13 mouse cellular contexts compared by ENCODE assay signal in genomic region chr10:75642891-75643290, GRCm38 (mm10). TPM values are rescaled to one million over a fixed set of nuclear protein-coding genes. Genes with fewer than 3 reads are reported as not detected.
DNase-seq lines count a peak whose midpoint lies in the region; ATAC-seq and TF ChIP-seq lines count a peak whose summit lies in the region.
"Had no signal": no experiment of that assay in that cellular context is flagged by ENCODE, and none has a peak within 500 bp of the region (broad histone marks: within the 10 kb centered on the region; RNA-seq: fewer than 3 reads in every experiment).

No protein-coding gene starts in this region.

- ATAC-seq in intestine, embryonic 15.5 days: no peak
- ATAC-seq: Patski had no signal

- peak overlapping the region; percentile 30 for H3K4me2 ChIP-seq in intestine, embryonic 15.5 days (replicated peaks)
- H3K4me2 ChIP-seq: embryonic facial prominence, embryonic 15.5 days had no signal

- TF ChIP-seq CTCF in cerebellum, adult 2 months (IDR thresholded peaks at IDR 0.05; ENCODE audit: borderline replicate concordance, insufficient read depth, low read depth, low read length): no peak
- TF ChIP-seq CTCF in kidney, adult 2 months (conservative IDR thresholded peaks at IDR 0.05; ENCODE audit: insufficient read depth, insufficient read length, low read depth, low read length): no peak

- no peak for TF ChIP-seq POLR2A in cerebellum, adult 2 months (IDR thresholded peaks at IDR 0.05; ENCODE audit: borderline replicate concordance, insufficient read depth, low read length)
- TF ChIP-seq POLR2A in kidney, adult 2 months (IDR thresholded peaks at IDR 0.05; ENCODE audit: low read depth, low read length): no peak

- H3K27ac ChIP-seq in cerebellum, adult 2 months (ENCODE audit: insufficient read depth, low read length): peak overlapping the region; percentile 46; the same call in 1 of the 2 replicates
- H3K27ac ChIP-seq in kidney, adult 2 months (ENCODE audit: insufficient read depth, low read depth, low read length): peak overlapping the region; percentile 2; the same call in 1 of the 2 replicates
- H3K27ac ChIP-seq in intestine, embryonic 15.5 days: no peak overlapping the region
- H3K27ac ChIP-seq: embryonic facial prominence, embryonic 15.5 days had no signal

- WGBS in cerebellum, adult 2 months: 94% methylated on average over 2 of the region's 2 CpGs
- WGBS in kidney, adult 2 months: 67% methylated on average over 2 of the region's 2 CpGs
- WGBS in intestine, embryonic 15.5 days: 75% methylated on average over 2 of the region's 2 CpGs

- H3K9me3 ChIP-seq in intestine, embryonic 15.5 days: no peaks in the 10 kb centered on the region
- H3K9me3 ChIP-seq: embryonic facial prominence, embryonic 15.5 days had no signal

- H3K9ac ChIP-seq in intestine, embryonic 15.5 days: peak overlapping the region; percentile 17; the same call in 1 of the 2 replicates
- H3K9ac ChIP-seq: embryonic facial prominence, embryonic 15.5 days had no signal

- peak in 1 of 2 experiments; percentile 17 for DNase-seq in cerebellum, adult 2 months
- no peak for DNase-seq in cerebellum, postnatal 25 days
- DNase-seq in kidney, adult 2 months: peak; percentile 34
- no peak for DNase-seq in kidney, adult 9 months
- DNase-seq in CD4-positive helper T cell, adult 2 months (ENCODE audit: low read depth, low spot score): peak; percentile 47
- DNase-seq in embryo, embryonic 11 days: no peak
- no peak for DNase-seq in ovary, postnatal 36 days (ENCODE audit: low spot score)
- DNase-seq: heart, postnatal 4 days; layer of hippocampus, adult 9-11 months; thymus, postnatal 36 days had no signal

- no peak overlapping the region for H3K4me3 ChIP-seq in cerebellum, adult 2 months (replicated peaks; ENCODE audit: insufficient read depth, low read depth, low read length)
- peak overlapping the region; percentile 34; the same call in 1 of the 2 replicates for H3K4me3 ChIP-seq in kidney, adult 2 months (ENCODE audit: insufficient read depth, low read depth, low read length)
- H3K4me3 ChIP-seq in intestine, embryonic 15.5 days (replicated peaks): no peak overlapping the region
- H3K4me3 ChIP-seq: embryonic facial prominence, embryonic 15.5 days had no signal

- peaks cover 55% of the 10 kb centered on the region for H3K4me1 ChIP-seq in cerebellum, adult 2 months (ENCODE audit: control insufficient read depth, insufficient read depth, low read length)
- peaks cover 7% of the 10 kb centered on the region; the same call in 1 of the 2 replicates for H3K4me1 ChIP-seq in kidney, adult 2 months (ENCODE audit: control insufficient read depth, insufficient read depth, low read length)
- peaks cover 20% of the 10 kb centered on the region for H3K4me1 ChIP-seq in intestine, embryonic 15.5 days (replicated peaks)

- H3K27me3 ChIP-seq in cerebellum, adult 2 months (ENCODE audit: control insufficient read depth, insufficient read depth, low read length): no peaks in the 10 kb centered on the region
- H3K27me3 ChIP-seq in kidney, adult 2 months (replicated peaks; ENCODE audit: control insufficient read depth, insufficient read depth, low read length): no peaks in the 10 kb centered on the region
- H3K27me3 ChIP-seq in intestine, embryonic 15.5 days (replicated peaks): no peaks in the 10 kb centered on the region
- H3K27me3 ChIP-seq: embryonic facial prominence, embryonic 15.5 days; Patski had no signal

- H3K36me3 ChIP-seq in kidney, adult 2 months (ENCODE audit: control insufficient read depth, insufficient read depth, low read length): no peaks in the 10 kb centered on the region
- peaks cover under 1% of the 10 kb centered on the region; the same call in 1 of the 2 replicates for H3K36me3 ChIP-seq in intestine, embryonic 15.5 days

RNA-seq across cellular contexts. Expression of gene Susd2, which starts 0.9 kb away (rescaled TPM):
- 18.5 and 22.0 TPM in 2 replicates for polyA plus RNA-seq in cerebellum, adult 2 months (2012; rRNA removed)
- polyA plus RNA-seq in kidney, adult 2 months (2012; rRNA removed): 193 and 196 TPM in 2 replicates
- polyA plus RNA-seq in intestine, embryonic 15.5 days (2015; fragmentation: Nextera tagmentation; extraction: Ambion mirVana): 13.4 and 13.9 TPM in 2 replicates

RNA-seq across cellular contexts. Expression of gene Ggt5, which starts 53.8 kb away (rescaled TPM):
- polyA plus RNA-seq in cerebellum, adult 2 months (2012; rRNA removed): 4.0 and 6.2 TPM in 2 replicates
- polyA plus RNA-seq in kidney, adult 2 months (2012; rRNA removed): 34.5 and 48.3 TPM in 2 replicates
- 7.5 and 7.9 TPM in 2 replicates for polyA plus RNA-seq in intestine, embryonic 15.5 days (2015; fragmentation: Nextera tagmentation; extraction: Ambion mirVana)
- polyA plus RNA-seq: Patski had no signal

Comparison
In these comparisons a context has a peak if more than half of its experiments do, and no peak if none do; other contexts are left out.
1. DNase-seq: peak in kidney, adult 2 months (single experiment) and CD4-positive helper T cell, adult 2 months (single experiment); none in cerebellum, postnatal 25 days (0 of 2), kidney, adult 9 months (single experiment), embryo, embryonic 11 days (single experiment) and ovary, postnatal 36 days (single experiment).